Mouse (Mus musculus): ENCODE measurements around the gene Rin1.

Rin1 gene

DNA sequence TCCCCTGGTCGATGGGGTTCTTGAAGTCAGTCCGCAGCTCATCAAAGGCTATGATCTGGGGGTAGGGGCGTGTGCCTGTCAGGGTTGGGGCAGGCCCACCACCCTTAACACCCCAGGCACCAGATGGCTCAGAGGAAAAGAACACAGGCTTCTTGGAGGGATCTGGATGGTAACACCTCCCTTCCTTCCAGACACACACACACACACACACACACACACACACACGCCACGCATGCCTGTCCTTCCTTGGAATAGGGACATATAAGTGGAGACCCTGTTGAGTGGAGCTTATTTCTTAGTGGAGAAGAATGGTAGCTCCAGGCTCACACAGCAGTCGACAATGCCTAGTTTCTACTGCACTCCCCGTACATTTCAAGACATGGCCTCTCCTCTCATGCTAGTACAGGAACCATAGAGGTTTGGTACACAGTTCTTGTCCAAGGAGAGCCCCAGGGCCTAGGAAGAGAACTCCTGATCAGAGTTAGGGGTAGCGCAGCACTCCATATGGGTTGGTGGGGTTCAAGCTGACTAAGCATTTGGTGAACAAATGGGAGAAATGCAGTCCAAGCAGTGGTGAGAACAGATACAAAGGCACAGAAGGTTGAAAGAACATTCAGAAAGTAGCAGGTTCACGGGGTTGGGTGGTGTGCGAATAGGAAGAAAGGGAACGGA, 44.6 kb downstream of the Rin1 start:
- DNase-seq (ENCODE audit: low spot score in 2 of 2), result no peak

- DNase-seq (ENCODE audit: low spot score in 2 of 2), result no peak
These were observed 45.7 kb downstream of the Rin1 start for GRCm38 (mm10) chr19:5095887-5096474.

DNA sequence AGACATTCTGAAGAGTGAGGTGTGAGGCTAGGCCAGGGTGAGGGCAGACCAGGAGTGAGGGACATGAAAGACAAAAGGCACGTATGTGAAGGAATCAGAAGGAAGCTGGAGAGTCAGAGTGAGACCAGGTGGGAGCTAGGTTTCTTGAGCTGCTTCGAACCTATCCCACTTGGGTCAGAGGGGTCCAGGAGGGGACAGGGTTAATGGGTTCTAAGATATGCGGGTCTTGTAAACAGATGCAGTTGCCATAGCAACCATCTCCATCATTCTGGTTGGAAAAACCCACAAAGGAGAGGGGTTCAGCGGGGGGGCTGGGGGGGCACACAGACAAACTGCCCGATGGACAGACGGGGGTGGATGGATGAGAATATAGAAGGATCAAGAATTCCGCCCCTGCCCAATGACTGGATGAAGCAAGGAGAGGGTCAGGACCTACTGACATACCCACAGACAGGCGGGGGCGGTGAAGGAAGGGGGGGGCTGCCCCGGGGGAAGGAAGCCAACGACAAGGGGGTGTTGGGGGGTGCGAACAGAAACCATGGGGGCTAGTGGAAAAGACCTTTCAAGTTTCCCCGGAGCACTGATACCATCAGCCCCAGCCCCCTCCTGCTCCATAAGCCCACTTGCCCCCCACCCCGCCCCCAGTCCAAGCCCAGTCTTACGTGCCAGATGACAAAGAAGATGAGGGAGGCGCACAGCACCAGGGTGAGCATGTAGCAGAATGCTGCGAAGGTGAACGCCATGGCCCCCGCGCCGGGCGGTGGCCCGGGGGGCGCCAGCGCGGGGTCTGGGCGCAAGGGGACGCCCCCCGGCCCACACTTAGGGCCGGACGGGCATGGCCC, 47.5 kb downstream of the Rin1 start:
- no peak for DNase-seq (ENCODE audit: low spot score in 2 of 2)

DNA sequence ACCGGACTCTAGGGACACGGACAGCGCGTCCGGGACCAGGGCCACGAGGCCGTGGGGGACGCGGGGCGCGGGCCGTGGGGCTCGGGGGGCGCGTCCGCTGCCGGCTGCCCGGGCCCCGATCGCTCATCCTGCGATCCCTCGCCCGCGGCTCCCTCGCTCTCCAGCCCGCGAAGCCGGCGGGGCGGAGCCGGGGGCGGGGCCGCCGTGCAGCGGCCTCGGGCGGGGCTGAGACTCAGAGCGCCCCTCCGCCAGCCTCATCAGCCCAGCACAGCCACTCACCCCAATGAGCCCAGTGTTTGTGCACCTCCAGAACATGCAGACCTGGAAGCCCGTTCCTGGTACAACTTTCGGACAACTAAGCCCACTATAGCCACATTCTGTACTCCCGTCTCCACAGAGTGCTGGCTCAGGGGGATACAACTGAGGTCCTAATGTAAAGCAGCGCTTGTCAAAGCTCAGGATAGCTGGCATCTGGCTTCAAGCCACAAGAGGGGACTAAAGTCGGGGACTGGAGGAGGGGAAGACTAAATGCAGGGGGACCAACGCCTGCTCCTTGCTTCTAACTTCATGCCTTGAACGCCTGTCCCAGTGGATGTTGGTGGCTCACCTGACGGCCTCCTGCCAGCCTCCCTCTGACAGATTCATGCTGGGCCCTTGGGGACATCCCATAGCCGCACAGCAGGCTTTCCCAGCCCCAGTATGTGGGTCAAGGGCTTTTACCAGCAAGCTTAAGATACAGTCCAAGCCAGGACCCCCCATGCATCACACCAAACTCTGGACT, 48.3 kb downstream of the Rin1 start, which contains the start of gene Cnih2:
Gene Cnih2 (minus strand): TSS at position 159 of the 781 bp plus-strand sequence.
- peak; percentile 29 to 49 for DNase-seq (ENCODE audit: low spot score in 2 of 2)

DNA sequence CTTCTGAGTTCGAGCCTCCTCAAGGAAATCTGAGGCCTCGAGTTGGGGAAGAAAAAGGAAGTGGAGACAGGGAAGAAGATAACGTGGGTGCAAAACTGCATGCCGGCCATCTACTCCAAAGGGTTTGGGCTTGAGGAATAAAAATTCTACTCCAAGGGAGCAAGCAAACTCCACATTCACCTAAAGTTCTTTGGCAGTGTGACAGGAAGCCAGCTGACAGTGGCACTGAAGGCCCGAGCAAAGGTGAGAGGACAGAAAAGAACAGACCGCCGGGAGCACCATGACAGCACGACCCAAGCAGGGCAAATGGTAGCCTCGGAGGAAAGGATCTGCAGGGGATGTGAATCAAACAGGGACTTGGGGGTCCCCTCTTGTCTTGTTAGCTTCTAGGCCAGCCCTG, 55.8 kb downstream of the Rin1 start:
- DNase-seq (ENCODE audit: low spot score in 2 of 2), result peak; percentile 34 to 39
